Mouse (Mus musculus) liver, postnatal 0 days (tissue): ENCODE data around the gene Cdcp2. TPM values are rescaled to one million over a fixed set of nuclear protein-coding genes. Genes with fewer than 3 reads are reported as not detected.

Source experiments
- ATAC-seq: fragments of 200-750 bp; cut with Nextera tagmentation; 2 replicates; pipeline ENCODE4 v1.8.0; 2017; ENCODE audit warnings: mild to moderate bottlenecking, moderate library complexity
- DNase-seq: peaks from one replicate; pipeline ENCODE4 v3.0.0-alpha.2; 2016
- H3K27ac ChIP-seq: fragments of 300-500 bp; sonication (generic); 2 replicates; pipeline ENCODE4 v1.5.1; 2014; ENCODE audit warnings: antibody characterized with exemption, moderate library complexity, mild to moderate bottlenecking, low read depth
- H3K27me3 ChIP-seq: fragments of 300-500 bp; sonication (generic); 2 replicates; pipeline ENCODE4 v1.6.1; 2014; ENCODE audit warnings: low read length, control low read depth, mixed read lengths; ENCODE audit not compliant: insufficient read depth
- H3K36me3 ChIP-seq: fragments of 300-500 bp; sonication (generic); replicated peaks from 2 replicates; pipeline ENCODE4 v1.6.1; 2014; ENCODE audit warnings: mild to moderate bottlenecking, control low read depth, low read length, moderate library complexity, mixed read lengths; ENCODE audit not compliant: insufficient read depth
- H3K4me1 ChIP-seq: fragments of 300-500 bp; sonication (generic); 2 replicates; pipeline ENCODE4 v1.6.1; 2014; ENCODE audit warnings: antibody characterized with exemption, mild to moderate bottlenecking, control low read depth; ENCODE audit not compliant: insufficient read depth
- H3K4me2 ChIP-seq: fragments of 300-500 bp; sonication (generic); 2 replicates; pipeline ENCODE4 v1.6.1; 2014; ENCODE audit warnings: low read depth, mild to moderate bottlenecking, low read length, moderate library complexity, mixed read lengths
- H3K4me3 ChIP-seq: fragments of 300-500 bp; sonication (generic); 2 replicates; pipeline ENCODE4 v1.5.1; 2014; ENCODE audit warnings: low read depth, low read length
- H3K9ac ChIP-seq: fragments of 300-500 bp; sonication (generic); replicated peaks from 2 replicates; pipeline ENCODE4 v1.6.1; 2014; ENCODE audit warnings: mild to moderate bottlenecking, moderate library complexity
- H3K9me3 ChIP-seq: fragments of 300-500 bp; sonication (generic); 2 replicates; pipeline ENCODE4 v1.6.1; 2016; ENCODE audit warnings: mild to moderate bottlenecking, control low read depth, low read length, mixed read lengths
- CTCF ChIP-seq: sonication (generic); IDR thresholded peaks from 2 replicates; pipeline ENCODE4 v1.5.1; 2016; ENCODE audit warnings: antibody characterized with exemption, low read depth
- EP300 ChIP-seq: IDR thresholded peaks from 2 replicates; pipeline ENCODE4 v1.6.1; 2016; ENCODE audit warnings: antibody characterized with exemption, low read depth, mild to moderate bottlenecking
- WGBS: fragments of 180-500 bp; shearing (Covaris S2); extraction: QIAGEN DNeasy Blood & Tissue Kit; methylation state at CpG from one replicate; pipeline ENCODE4 v1.1.7; 2014; ENCODE audit not compliant: insufficient replicate concordance; 5-methylcytosine and 5-hydroxymethylcytosine counted together
- polyA plus RNA-seq: library from polyadenylated mRNA; unstranded; fragments of >200 nt; fragmentation: Nextera tagmentation; extraction: Ambion mirVana; gene quantifications from 2 replicates; pipeline ENCODE4 v1.2.1, GENCODE M21; 2015

Gene Cdcp2
- polyA plus RNA-seq, 1 experiment from 2014 or later: not detected

GRCm38 (mm10) chr4:107152571-107152970, 55.9 kb downstream of the Cdcp2 start:
- Histone ChIP-seq H3K36me3 (peaks cover 8% of the 10 kb centered on the region), H3K4me3 (no peak overlapping the region), H3K4me1 (peaks cover 6% of the 10 kb centered on the region), H3K9me3 (no peaks in the 10 kb centered on the region), H3K9ac (0 out of 2 replicates have a peak overlapping the region, but pooled peaks have one; percentile 12), H3K27ac (no peak overlapping the region), H3K4me2 (no peak overlapping the region), H3K27me3 (no peaks in the 10 kb centered on the region)
- DNase-seq (no peak), ATAC-seq (no peak)
- no peak for TF ChIP-seq CTCF
- no peak for TF ChIP-seq EP300
- 84% methylated on average over 8 of the region's 8 CpGs for WGBS

- Histone ChIP-seq H3K4me1 (peaks cover 6% of the 10 kb centered on the region), H3K4me3 (no peak overlapping the region), H3K4me2 (no peak overlapping the region), H3K36me3 (peaks cover 11% of the 10 kb centered on the region; the same call in 1 of the 2 replicates), H3K9me3 (no peaks in the 10 kb centered on the region), H3K27me3 (no peaks in the 10 kb centered on the region), H3K27ac (peak overlapping the region; percentile 61), H3K9ac (no peak overlapping the region)
- DNase-seq (no peak), ATAC-seq (peak; percentile 90)
- TF ChIP-seq EP300 (no peak), CTCF (no peak)
- 67% methylated on average over 4 of the region's 4 CpGs for WGBS
Observed at GRCm38 (mm10) chr4:107156983-107157401, 60.3 kb downstream of the Cdcp2 start.

- H3K4me2 ChIP-seq: no peak overlapping the region
- peaks cover 7% of the 10 kb centered on the region; the same call in 1 of the 2 replicates for H3K36me3 ChIP-seq
- H3K27me3 ChIP-seq: no peaks in the 10 kb centered on the region
- TF ChIP-seq CTCF: no peak
- no peak for TF ChIP-seq EP300
- 85% methylated on average over 11 of the region's 11 CpGs for whole genome bisulfite sequencing
- no peak for ATAC-seq
- peaks cover 6% of the 10 kb centered on the region for H3K4me1 ChIP-seq
- DNase-seq: no peak
- H3K27ac ChIP-seq: no peak overlapping the region
- H3K9me3 ChIP-seq: no peaks in the 10 kb centered on the region
- H3K4me3 ChIP-seq: no peak overlapping the region
- no peak overlapping the region for H3K9ac ChIP-seq
Observed at GRCm38 (mm10) chr4:107159166-107159773, 62.6 kb downstream of the Cdcp2 start.

GRCm38 (mm10) chr4:107160181-107160580, 63.5 kb downstream of the Cdcp2 start:
- 78% methylated on average over 8 of the region's 8 CpGs for WGBS
- Histone ChIP-seq H3K4me2 (no peak overlapping the region), H3K4me3 (no peak overlapping the region), H3K4me1 (peaks cover 6% of the 10 kb centered on the region), H3K27ac (no peak overlapping the region), H3K36me3 (peaks cover 12% of the 10 kb centered on the region), H3K9me3 (no peaks in the 10 kb centered on the region), H3K9ac (no peak overlapping the region), H3K27me3 (no peaks in the 10 kb centered on the region)
- ATAC-seq: no peak
- no peak for DNase-seq
- TF ChIP-seq EP300 (no peak), CTCF (no peak)

Other genes starting within 250 kb of the Cdcp2 start
- gene Ssbp3, start 186.2 kb upstream of the Cdcp2 start, polyA plus RNA-seq: 22.8 and 26.8 TPM in 2 replicates
- 36.2 and 38.6 TPM in 2 replicates for gene Mrpl37, start 30.0 kb upstream of the Cdcp2 start, polyA plus RNA-seq
- gene Cyb5rl, start 29.9 kb upstream of the Cdcp2 start, polyA plus RNA-seq: 2.8 and 3.1 TPM in 2 replicates
- gene Tmem59, start 81.5 kb downstream of the Cdcp2 start, polyA plus RNA-seq: 282 and 296 TPM in 2 replicates
- 12.7 TPM in 2 replicates for gene Tceanc2, start 82.2 kb downstream of the Cdcp2 start, polyA plus RNA-seq
- not detected in 2 replicates for gene Ldlrad1, start 112.3 kb downstream of the Cdcp2 start, polyA plus RNA-seq
- 15.0 and 15.9 TPM in 2 replicates for gene Lrrc42, start 156.6 kb downstream of the Cdcp2 start, polyA plus RNA-seq
- gene Hspb11, start 156.7 kb downstream of the Cdcp2 start, polyA plus RNA-seq: 17.4 and 18.1 TPM in 2 replicates
- 6.0 and 10.3 TPM in 2 replicates for gene Dio1, start 210.3 kb downstream of the Cdcp2 start, polyA plus RNA-seq
- gene Yipf1, start 217.5 kb downstream of the Cdcp2 start, polyA plus RNA-seq: 35.8 and 35.9 TPM in 2 replicates